Mouse (Mus musculus) CH12.LX (cell line): ENCODE results near the gene Ptpn6. TPM values are rescaled to one million over a fixed set of nuclear protein-coding genes. Genes with fewer than 3 reads are reported as not detected.

Experiments used
- DNase-seq: peaks from one replicate; pipeline ENCODE4 v3.0.0-alpha.2; 2013; ENCODE audit errors: extremely low read depth
- H3K27ac ChIP-seq: 2 replicates; pipeline ENCODE4 v1.5.1; 2012; ENCODE audit warnings: low read depth, mild to moderate bottlenecking, control low read depth, moderate library complexity; ENCODE audit not compliant: insufficient read depth
- H3K27me3 ChIP-seq: replicated peaks from 2 replicates; pipeline ENCODE3; 2012; ENCODE audit warnings: inconsistent platforms
- H3K36me3 ChIP-seq, 2 experiments: replicated peaks in 1 of 2; 2 replicates each; pipeline versions ENCODE3 to v1.6.1; 2012; ENCODE audit warnings: inconsistent platforms in 1 of 2, low read length in 1 of 2, mild to moderate bottlenecking in 1 of 2, mixed read lengths in 1 of 2, moderate library complexity in 1 of 2; ENCODE audit not compliant: control insufficient read depth in 1 of 2, insufficient read depth in 1 of 2
- H3K4me1 ChIP-seq, 2 experiments: 2 replicates each; pipeline ENCODE4 v1.6.1; 2012; ENCODE audit warnings: inconsistent platforms in 1 of 2, moderate library complexity in 1 of 2; ENCODE audit not compliant: insufficient read depth in 2 of 2, control insufficient read depth in 1 of 2
- H3K4me2 ChIP-seq: 2 replicates; pipeline ENCODE4 v1.6.1; 2012; ENCODE audit warnings: low read depth, mild to moderate bottlenecking, control low read depth; ENCODE audit not compliant: poor library complexity, insufficient read depth, severe bottlenecking
- H3K4me3 ChIP-seq, 3 experiments: fragments of 150-350 bp in 1 of 3; sonication (generic) in 1 of 3; replicated peaks in 1 of 3; 2 replicates each; pipeline versions ENCODE3 to v1.5.1; 2011 to 2012; ENCODE audit warnings: low read depth in 2 of 3, low read length in 2 of 3, mild to moderate bottlenecking in 2 of 3, moderate library complexity in 2 of 3, control low read depth in 1 of 3, improper control_type of control experiment in 1 of 3, inconsistent platforms in 1 of 3, mixed read lengths in 1 of 3; ENCODE audit not compliant: poor library complexity in 1 of 3
- H3K79me2 ChIP-seq: replicated peaks from 2 replicates; pipeline ENCODE4 v1.6.1; 2012; ENCODE audit warnings: mild to moderate bottlenecking, moderate library complexity; ENCODE audit not compliant: control insufficient read depth, poor library complexity, insufficient read depth, severe bottlenecking; ENCODE audit errors: extremely low read depth
- H3K9ac ChIP-seq: 2 replicates; pipeline ENCODE4 v1.6.1; 2012; ENCODE audit warnings: low read depth, mild to moderate bottlenecking, control low read depth, moderate library complexity; ENCODE audit not compliant: insufficient read depth
- H3K9me3 ChIP-seq: replicated peaks from 2 replicates; pipeline ENCODE3; 2012; ENCODE audit warnings: low read length, inconsistent platforms, mixed read lengths
- BHLHE40 ChIP-seq: IDR thresholded peaks from 2 replicates; pipeline ENCODE4 v1.6.1; 2011; ENCODE audit warnings: mild to moderate bottlenecking, low read depth, low read length, improper control_type of control experiment
- CHD1 ChIP-seq: IDR thresholded peaks from 2 replicates; pipeline ENCODE4 v1.6.1; 2012; ENCODE audit warnings: low read depth, low read length, improper control_type of control experiment, inconsistent platforms
- CHD2 ChIP-seq: IDR thresholded peaks from 2 replicates; pipeline ENCODE4 v1.6.1; 2011; ENCODE audit warnings: low read length, improper control_type of control experiment
- CTCF ChIP-seq, 2 experiments: IDR thresholded peaks in 1 of 2; conservative IDR thresholded peaks in 1 of 2; 2 replicates each; pipeline ENCODE4 v1.5.1; 2011 to 2012; ENCODE audit warnings: low read depth in 2 of 2, low read length in 2 of 2, improper control_type of control experiment in 1 of 2, inconsistent platforms in 1 of 2, mild to moderate bottlenecking in 1 of 2, moderate library complexity in 1 of 2
- E2F4 ChIP-seq: IDR thresholded peaks from 2 replicates; pipeline ENCODE4 v1.6.1; 2011; ENCODE audit warnings: low read depth, low read length, improper control_type of control experiment; ENCODE audit not compliant: insufficient replicate concordance
- EP300 ChIP-seq: IDR thresholded peaks from 2 replicates; pipeline ENCODE4 v1.6.1; 2011; ENCODE audit warnings: low read length, improper control_type of control experiment
- ETS1 ChIP-seq: conservative IDR thresholded peaks from 2 replicates; pipeline ENCODE4 v1.6.1; 2012; ENCODE audit warnings: low read depth, mild to moderate bottlenecking, inconsistent platforms, low read length, improper control_type of control experiment, moderate library complexity
- HCFC1 ChIP-seq: IDR thresholded peaks from 2 replicates; pipeline ENCODE4 v1.6.1; 2012; ENCODE audit warnings: low read depth, mild to moderate bottlenecking, inconsistent platforms, low read length, improper control_type of control experiment
- IRF4 ChIP-seq: IDR thresholded peaks from 2 replicates; pipeline ENCODE4 v1.6.1; 2014; ENCODE audit warnings: low read depth, mild to moderate bottlenecking, inconsistent platforms, low read length, improper control_type of control experiment
- JUN ChIP-seq: IDR thresholded peaks from 2 replicates; pipeline ENCODE4 v1.6.1; 2011; ENCODE audit warnings: low read depth, mild to moderate bottlenecking, low read length, improper control_type of control experiment, moderate library complexity; ENCODE audit not compliant: insufficient read depth
- JUND ChIP-seq: conservative IDR thresholded peaks from 2 replicates; pipeline ENCODE4 v1.6.1; 2011; ENCODE audit warnings: low read depth, low read length, improper control_type of control experiment
- KAT2A ChIP-seq: IDR thresholded peaks from 2 replicates; pipeline ENCODE4 v1.6.1; 2012; ENCODE audit warnings: low read length, improper control_type of control experiment, inconsistent platforms; ENCODE audit not compliant: insufficient replicate concordance
- MAFK ChIP-seq: IDR thresholded peaks from 2 replicates; pipeline ENCODE4 v1.6.1; 2011; ENCODE audit warnings: low read length, improper control_type of control experiment; ENCODE audit not compliant: insufficient replicate concordance
- MEF2A ChIP-seq: IDR thresholded peaks from 2 replicates; pipeline ENCODE4 v1.6.1; 2014; ENCODE audit warnings: low read depth, mild to moderate bottlenecking, inconsistent platforms, low read length, improper control_type of control experiment, borderline replicate concordance
- MXI1 ChIP-seq: IDR thresholded peaks from 2 replicates; pipeline ENCODE4 v1.6.1; 2011; ENCODE audit warnings: mild to moderate bottlenecking, low read depth, low read length, improper control_type of control experiment
- MYC ChIP-seq: IDR thresholded peaks from 2 replicates; pipeline ENCODE4 v1.6.1; 2011; ENCODE audit warnings: low read depth, mild to moderate bottlenecking, improper control_type of control experiment, low read length
- NRF1 ChIP-seq: IDR thresholded peaks from 2 replicates; pipeline ENCODE4 v1.6.1; 2014; ENCODE audit warnings: low read depth, mild to moderate bottlenecking, inconsistent platforms, low read length, improper control_type of control experiment, moderate library complexity
- POLR2A ChIP-seq: IDR thresholded peaks from 2 replicates; pipeline ENCODE4 v1.6.1; 2011; ENCODE audit warnings: low read depth, mild to moderate bottlenecking, improper control_type of control experiment, low read length
- RAD21 ChIP-seq: IDR thresholded peaks from 2 replicates; pipeline ENCODE4 v1.6.1; 2011; ENCODE audit warnings: low read depth, mild to moderate bottlenecking, low read length, improper control_type of control experiment, moderate library complexity
- RCOR1 ChIP-seq: conservative IDR thresholded peaks from 2 replicates; pipeline ENCODE4 v1.6.1; 2012; ENCODE audit warnings: low read depth, mild to moderate bottlenecking, inconsistent platforms, low read length, improper control_type of control experiment
- TBP ChIP-seq: conservative IDR thresholded peaks from 2 replicates; pipeline ENCODE4 v1.6.1; 2011; ENCODE audit warnings: low read depth, low read length, improper control_type of control experiment
- TCF12 ChIP-seq: IDR thresholded peaks from 2 replicates; pipeline ENCODE4 v1.6.1; 2014; ENCODE audit warnings: low read depth, mild to moderate bottlenecking, inconsistent platforms, low read length, improper control_type of control experiment
- UBTF ChIP-seq: IDR thresholded peaks from 2 replicates; pipeline ENCODE4 v1.6.1; 2012; ENCODE audit warnings: low read depth, mild to moderate bottlenecking, inconsistent platforms, low read length, improper control_type of control experiment, moderate library complexity
- USF2 ChIP-seq: conservative IDR thresholded peaks from 2 replicates; pipeline ENCODE4 v1.6.1; 2011; ENCODE audit warnings: low read depth, low read length, improper control_type of control experiment
- ZC3H11A ChIP-seq: IDR thresholded peaks from 2 replicates; pipeline ENCODE4 v1.6.1; 2012; ENCODE audit warnings: low read depth, mild to moderate bottlenecking, inconsistent platforms, low read length, improper control_type of control experiment
- ZKSCAN1 ChIP-seq: IDR thresholded peaks from 2 replicates; pipeline ENCODE4 v1.6.1; 2012; ENCODE audit warnings: low read depth, inconsistent platforms, low read length, improper control_type of control experiment, borderline replicate concordance
- ZMIZ1 ChIP-seq: IDR thresholded peaks from 2 replicates; pipeline ENCODE4 v1.6.1; 2012; ENCODE audit warnings: low read depth, mild to moderate bottlenecking, inconsistent platforms, low read length, improper control_type of control experiment
- ZNF384 ChIP-seq: IDR thresholded peaks from 2 replicates; pipeline ENCODE4 v1.6.1; 2012; ENCODE audit warnings: low read depth, low read length, improper control_type of control experiment, inconsistent platforms
- dilution Hi-C: fragments of 300-500 bp; cut with MboI; formaldehyde crosslinking; loops from 2 replicates; pipeline ENCODE4 v1.14.3; 2020; ENCODE audit warnings: low sequenced_read_pairs; ENCODE audit not compliant: extremely low pct_unique_long_range_greater_than_20kb, extremely low pct_ligation_motif_present
- in situ Hi-C: fragments of 300-500 bp; cut with MboI; formaldehyde crosslinking; loops from 3 replicates; pipeline ENCODE4 v1.14.3; 2019; ENCODE audit warnings: low sequenced_read_pairs, low pct_ligation_motif_present, low pct_unique_long_range_greater_than_20kb, mixed read lengths
- polyA plus RNA-seq: library from polyadenylated mRNA; unstranded; fragments of >175 nt; gene quantifications from 2 replicates; pipeline ENCODE4 v1.2.1, GENCODE M21; 2012; ENCODE audit warnings: low read depth; ENCODE audit not compliant: insufficient read length
- total RNA-seq, 2 experiments: library from RNA; depleted of rRNA; stranded (reverse); fragments of 300-350 nt in 1 of 2; fragments of >200 nt in 1 of 2; gene quantifications; 2 replicates each; pipeline ENCODE4 v1.2.3; 2012 to 2014

Ptpn6 gene
- total and polyA plus RNA-seq, 3 experiments = 247 to 585 (median 300) TPM

DNA sequence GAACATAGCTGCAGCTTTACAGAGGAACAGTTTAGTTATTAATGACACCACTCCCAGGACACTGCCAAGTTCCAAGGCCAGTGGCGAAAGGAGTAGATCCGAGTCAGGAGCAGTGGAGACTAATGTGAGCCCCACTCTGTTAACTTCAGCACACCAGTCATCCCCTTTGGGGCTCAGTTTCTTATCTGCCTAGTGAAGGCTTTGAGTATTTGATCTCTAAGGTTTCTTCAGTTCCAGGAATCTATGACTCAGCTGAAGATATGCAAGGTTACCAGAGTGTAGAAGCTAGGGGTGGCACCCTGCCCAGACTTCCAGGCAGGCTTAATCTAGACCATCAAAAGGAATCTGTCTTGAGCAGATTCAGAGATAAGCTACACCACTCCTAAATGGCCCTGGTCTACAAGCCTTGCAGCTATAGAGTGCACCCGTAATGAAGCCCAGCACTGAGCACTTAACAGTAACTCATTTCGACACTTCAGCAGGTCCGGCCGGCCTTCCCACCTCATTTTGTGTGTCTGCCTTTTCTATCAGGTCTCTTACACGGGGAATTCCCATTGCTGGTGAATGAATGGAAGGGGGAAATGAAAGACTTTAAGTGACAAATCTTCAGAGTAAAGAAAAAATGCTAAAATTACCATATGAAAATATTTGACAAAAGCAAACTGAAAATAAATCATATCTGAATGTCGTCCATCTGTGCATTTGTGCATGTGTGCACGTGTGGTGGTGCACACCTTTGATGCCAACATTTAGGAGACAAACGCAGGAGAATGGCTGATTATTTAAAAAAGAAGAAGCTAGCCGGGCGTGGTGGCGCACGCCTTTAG lies 54.7 kb downstream of the Ptpn6 start:
- peak; percentile 86 for DNase-seq
- Histone ChIP-seq H3K4me1 (peaks cover 16 to 66% of the 10 kb centered on the region in 2 experiments), H3K9ac (peak overlapping the region; percentile 60), H3K27ac (peak overlapping the region; percentile 97), H3K36me3 (peaks cover 0 to 38% of the 10 kb centered on the region in 2 experiments), H3K9me3 (no peaks in the 10 kb centered on the region), H3K27me3 (no peaks in the 10 kb centered on the region), H3K4me2 (peak overlapping the region; percentile 96), H3K4me3 (peak overlapping the region; percentile 2 to 25 (median 15)), H3K79me2 (peaks cover 6% of the 10 kb centered on the region)
- TF ChIP-seq IRF4 = peak; percentile 62; the same call in 1 of the 2 replicates
- TF ChIP-seq JUND = peak; percentile 73
- TF ChIP-seq TBP = peak; percentile 14; the same call in 1 of the 2 replicates
- TF ChIP-seq RAD21 = no peak
- no peak for TF ChIP-seq USF2
- TF ChIP-seq NRF1 = no peak
- TF ChIP-seq HCFC1 = no peak
- TF ChIP-seq ZMIZ1 = no peak
- TF ChIP-seq MEF2A = 0 out of 2 replicates have a peak, but pooled peaks have one; percentile 38
- TF ChIP-seq EP300 = peak; percentile 66
- no peak; the same call in 1 of the 2 replicates for TF ChIP-seq RCOR1
- 0 out of 2 replicates have a peak, but pooled peaks have one; percentile 8 for TF ChIP-seq MAFK
- peak; percentile 51 for TF ChIP-seq MYC
- no peak for TF ChIP-seq E2F4
- TF ChIP-seq ZKSCAN1 = no peak
- TF ChIP-seq JUN = peak; percentile 76
- no peak for TF ChIP-seq CHD2
- TF ChIP-seq TCF12 = 0 out of 2 replicates have a peak, but pooled peaks have one; percentile 49
- TF ChIP-seq CHD1 = no peak
- TF ChIP-seq MXI1 = no peak
- peak; percentile 31; the same call in 1 of the 2 replicates for TF ChIP-seq POLR2A
- no peak for TF ChIP-seq CTCF (conservative IDR thresholded peaks at IDR 0.05 in 1 of 2, IDR thresholded peaks at IDR 0.05 in 1 of 2; ENCODE audit: low read depth in 2 of 2, low read length in 2 of 2)
- peak; percentile 98 for TF ChIP-seq BHLHE40
- TF ChIP-seq UBTF = no peak
- no peak for TF ChIP-seq KAT2A
- TF ChIP-seq ETS1 = peak; percentile 61
- TF ChIP-seq ZC3H11A = no peak
- peak; percentile 84 for TF ChIP-seq ZNF384
- in situ Hi-C loops (no loop called here), dilution Hi-C loops (no loop called here)
